Mouse (Mus musculus) embryonic facial prominence, embryonic 15.5 days (tissue): Measurements from ENCODE around the gene Grk4. TPM values are rescaled to one million over a fixed set of nuclear protein-coding genes. Genes with fewer than 3 reads are reported as not detected.

ENCODE experiments used
- ATAC-seq: fragments of 200-750 bp; cut with Nextera tagmentation; 2 replicates; pipeline ENCODE4 v1.8.0; 2017; ENCODE audit warnings: low read depth, moderate TSS enrichment; ENCODE audit not compliant: insufficient number of reproducible peaks, low FRiP score, low TSS enrichment
- H3K27ac ChIP-seq: fragments of 300-500 bp; sonication (generic); replicated peaks from 2 replicates; pipeline ENCODE4 v1.5.1; 2015; ENCODE audit warnings: mild to moderate bottlenecking, inconsistent platforms
- H3K27me3 ChIP-seq: fragments of 300-500 bp; sonication (generic); 2 replicates; pipeline ENCODE4 v1.6.1; 2015; ENCODE audit warnings: inconsistent platforms
- H3K36me3 ChIP-seq: fragments of 300-500 bp; sonication (generic); 2 replicates; pipeline ENCODE4 v1.6.1; 2015; ENCODE audit warnings: mild to moderate bottlenecking, inconsistent platforms
- H3K4me1 ChIP-seq: fragments of 300-500 bp; sonication (generic); 2 replicates; pipeline ENCODE4 v1.6.1; 2015; ENCODE audit warnings: inconsistent platforms
- H3K4me2 ChIP-seq: fragments of 300-500 bp; sonication (generic); replicated peaks from 2 replicates; pipeline ENCODE4 v1.6.1; 2015; ENCODE audit warnings: mild to moderate bottlenecking, inconsistent platforms
- H3K4me3 ChIP-seq: fragments of 300-500 bp; sonication (generic); replicated peaks from 2 replicates; pipeline ENCODE4 v1.5.1; 2015; ENCODE audit warnings: mild to moderate bottlenecking, inconsistent platforms
- H3K9ac ChIP-seq: fragments of 300-500 bp; sonication (generic); 2 replicates; pipeline ENCODE4 v1.6.1; 2015; ENCODE audit warnings: inconsistent platforms
- H3K9me3 ChIP-seq: fragments of 300-500 bp; sonication (generic); replicated peaks from 2 replicates; pipeline ENCODE4 v1.6.1; 2016; ENCODE audit warnings: inconsistent platforms
- WGBS: fragments of 180-500 bp; shearing (Covaris S2); methylation state at CpG from one replicate; pipeline ENCODE4 v1.1.7; 2015; 5-methylcytosine and 5-hydroxymethylcytosine counted together
- microRNA counts: library from miRNA; unstranded; fragments of <30 nt; microRNA quantifications from one replicate; lab custom pipeline; 2016
- microRNA-seq: library from miRNA; unstranded; fragments of <30 nt; microRNA quantifications from one replicate; pipeline ENCODE4, GENCODE M21; 2016; ENCODE audit warnings: borderline number of aligned reads
- polyA plus RNA-seq: library from polyadenylated mRNA; unstranded; fragments of >200 nt; fragmentation: Nextera tagmentation; extraction: Ambion mirVana; gene quantifications from 2 replicates; pipeline ENCODE4 v1.2.1, GENCODE M21; 2015

Grk4 gene
- polyA plus RNA-seq, 1 experiment from 2014 or later: 4.6 TPM

GRCm38 (mm10) chr5:34773392-34773791 lies 113.2 kb downstream of the Grk4 start:
- no peak for ATAC-seq

GRCm38 (mm10) chr5:34785027-34785426 lies 124.8 kb downstream of the Grk4 start:
- Histone ChIP-seq H3K36me3 (peaks cover 21% of the 10 kb centered on the region), H3K27me3 (no peaks in the 10 kb centered on the region), H3K4me3 (no peak overlapping the region), H3K4me2 (no peak overlapping the region), H3K9ac (no peak overlapping the region), H3K4me1 (no peaks in the 10 kb centered on the region), H3K9me3 (no peaks in the 10 kb centered on the region), H3K27ac (no peak overlapping the region)
- ATAC-seq: no peak
- WGBS: 84% methylated on average over 3 of the region's 3 CpGs

More at GRCm38 (mm10) chr5:34773392-34773791, 113.2 kb downstream of the Grk4 start:
- H3K4me3 ChIP-seq: no peak overlapping the region
- H3K27me3 ChIP-seq: no peaks in the 10 kb centered on the region
- H3K9me3 ChIP-seq: no peaks in the 10 kb centered on the region
- 87% methylated on average over 2 of the region's 2 CpGs for WGBS
- no peaks in the 10 kb centered on the region for H3K36me3 ChIP-seq
- no peak overlapping the region for H3K27ac ChIP-seq
- no peak overlapping the region for H3K9ac ChIP-seq
- H3K4me1 ChIP-seq: no peaks in the 10 kb centered on the region
- no peak overlapping the region for H3K4me2 ChIP-seq

- Histone ChIP-seq H3K4me3 (no peak overlapping the region), H3K9me3 (no peaks in the 10 kb centered on the region), H3K27ac (no peak overlapping the region), H3K9ac (no peak overlapping the region), H3K27me3 (no peaks in the 10 kb centered on the region), H3K4me2 (no peak overlapping the region), H3K36me3 (peaks cover 42% of the 10 kb centered on the region), H3K4me1 (no peaks in the 10 kb centered on the region)
- no peak for ATAC-seq
- WGBS: 75% methylated on average over 2 of the region's 2 CpGs
These were observed 131.0 kb downstream of the Grk4 start for GRCm38 (mm10) chr5:34791141-34791540.

- peaks cover 45% of the 10 kb centered on the region for H3K36me3 ChIP-seq
- 91% methylated on average over 5 of the region's 5 CpGs for WGBS
- no peak overlapping the region for H3K9ac ChIP-seq
- ATAC-seq: no peak
- H3K4me1 ChIP-seq: no peaks in the 10 kb centered on the region
- H3K27ac ChIP-seq: no peak overlapping the region
- no peaks in the 10 kb centered on the region for H3K27me3 ChIP-seq
- H3K9me3 ChIP-seq: no peaks in the 10 kb centered on the region
- no peak overlapping the region for H3K4me3 ChIP-seq
- H3K4me2 ChIP-seq: no peak overlapping the region
These were observed 140.2 kb downstream of the Grk4 start for GRCm38 (mm10) chr5:34800292-34800953.

MicroRNAs encoded within 50 kb of the gene (microRNA counts, 519-probe panel; counts per million panel counts)
- 1,857 counts per million, percentile 30 among the panel's probes with 10 or more counts for microRNA mmu-miR-467g (lab: Ali Mortazavi, UCI)

Small RNAs within 50 kb of the gene (microRNA-seq; reads per million reads assigned to microRNA genes)
- gene Mir467g: not detected

Other genes with a start within 250 kb of the Grk4 start
- gene Tnip2, start 146.4 kb upstream of the Grk4 start, polyA plus RNA-seq: 29.1 and 34.4 TPM in 2 replicates
- gene Sh3bp2, start 134.5 kb upstream of the Grk4 start, polyA plus RNA-seq: 8.2 and 8.3 TPM in 2 replicates
- gene Add1, start 86.7 kb upstream of the Grk4 start, polyA plus RNA-seq: 186 and 190 TPM in 2 replicates
- 126 and 148 TPM in 2 replicates for gene Mfsd10, start 23.2 kb upstream of the Grk4 start, polyA plus RNA-seq
- gene Nop14, start 231 bp upstream of the Grk4 start, polyA plus RNA-seq: 23.3 and 26.2 TPM in 2 replicates
- 11.8 and 12.7 TPM in 2 replicates for gene Htt, start 101.4 kb downstream of the Grk4 start, polyA plus RNA-seq
- gene Msantd1, start 247.6 kb downstream of the Grk4 start, polyA plus RNA-seq: 0.87 and 3.7 TPM in 2 replicates